Mouse (Mus musculus): Measurements from ENCODE around the gene Crtc2. TPM values are rescaled to one million over a fixed set of nuclear protein-coding genes. Genes with fewer than 3 reads are reported as not detected.

Gene Crtc2
- total RNA-seq, 2 experiments from 2014 or later, result 15.1 to 18.0 TPM

GRCm38 (mm10) chr3:90309589-90309988, 55.6 kb downstream of the Crtc2 start:
- DNase-seq, result no peak

DNA sequence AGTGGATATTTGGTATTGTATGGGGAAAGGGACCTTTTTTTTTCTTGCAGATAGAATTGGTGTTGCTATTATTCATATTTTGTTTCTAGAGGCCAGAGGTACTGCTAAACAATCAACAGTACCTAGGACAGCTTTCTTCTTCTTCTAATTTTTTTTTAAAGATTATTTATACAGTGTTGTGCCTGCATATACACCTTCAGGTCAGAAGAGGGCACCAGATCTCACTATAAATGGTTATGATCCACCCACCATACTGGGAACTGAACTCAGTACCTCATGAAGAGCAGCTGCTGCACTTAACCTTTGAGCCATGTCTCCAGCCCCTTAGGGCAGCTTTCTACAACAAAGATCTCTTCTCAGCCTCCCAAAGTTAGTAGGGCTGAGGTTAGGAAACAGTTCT, 59.4 kb downstream of the Crtc2 start:
- no peak for DNase-seq

Small RNAs within 50 kb of the gene (microRNA-seq; reads per million reads assigned to microRNA genes)
- gene Mir7012, result 0 to 0.25 reads per million in 2 experiments

Other genes with a start within 250 kb of the Crtc2 start
- 10 to 100 TPM; 47.4 to 54.0 TPM for gene 4933434E20Rik, start 202.5 kb upstream of the Crtc2 start, total RNA-seq (2021)
- gene Ubap2l, start 201.5 kb upstream of the Crtc2 start, total RNA-seq (2021), result 100 to 1,000 TPM; 119 to 141 TPM
- 100 to 1,000 TPM; 277 to 366 TPM for gene Tpm3, start 181.5 kb upstream of the Crtc2 start, total RNA-seq (2021)
- under 1 TPM; 0.09 to 0.11 TPM for gene Nup210l, start 150.0 kb upstream of the Crtc2 start, total RNA-seq (2021)
- gene Rps27, start 40.5 kb upstream of the Crtc2 start, total RNA-seq (2021), result 1,000 to 10,000 TPM; 1,294 to 1,303 TPM
- 10 to 100 TPM; 14.8 to 16.6 TPM for gene Rab13, start 40.5 kb upstream of the Crtc2 start, total RNA-seq (2021)
- gene Jtb, start 22.6 kb upstream of the Crtc2 start, total RNA-seq (2021), result 10 to 100 TPM; 48.6 to 52.8 TPM
- gene Creb3l4, start 10.7 kb upstream of the Crtc2 start, total RNA-seq (2021), result under 1 TPM in 1 of 2 experiments, not detected in 1; 0.49 TPM
- gene Slc39a1, start 6.0 kb upstream of the Crtc2 start, total RNA-seq (2021), result 10 to 100 TPM; 68.7 to 77.9 TPM
- 10 to 100 TPM; 36.0 to 38.9 TPM for gene Dennd4b, start 11.0 kb downstream of the Crtc2 start, total RNA-seq (2021)
- 10 to 100 TPM; 48.5 to 57.8 TPM for gene Gatad2b, start 39.0 kb downstream of the Crtc2 start, total RNA-seq (2021)
- gene Slc27a3, start 135.8 kb downstream of the Crtc2 start, total RNA-seq (2021), result 1 to 10 TPM; 2.1 to 3.4 TPM
- 10 to 100 TPM; 18.4 to 24.3 TPM for gene Ints3, start 179.5 kb downstream of the Crtc2 start, total RNA-seq (2021)
- 10 to 100 TPM; 18.7 to 21.4 TPM for gene Npr1, start 211.7 kb downstream of the Crtc2 start, total RNA-seq (2021)
- gene Ilf2, start 222.0 kb downstream of the Crtc2 start, total RNA-seq (2021), result 10 to 100 TPM; 46.4 to 50.3 TPM
- gene Snapin, start 236.9 kb downstream of the Crtc2 start, total RNA-seq (2021), result 10 to 100 TPM; 63.2 to 67.2 TPM